Mouse (Mus musculus): ENCODE data around the gene Enpp3.

Gene Enpp3

DNA sequence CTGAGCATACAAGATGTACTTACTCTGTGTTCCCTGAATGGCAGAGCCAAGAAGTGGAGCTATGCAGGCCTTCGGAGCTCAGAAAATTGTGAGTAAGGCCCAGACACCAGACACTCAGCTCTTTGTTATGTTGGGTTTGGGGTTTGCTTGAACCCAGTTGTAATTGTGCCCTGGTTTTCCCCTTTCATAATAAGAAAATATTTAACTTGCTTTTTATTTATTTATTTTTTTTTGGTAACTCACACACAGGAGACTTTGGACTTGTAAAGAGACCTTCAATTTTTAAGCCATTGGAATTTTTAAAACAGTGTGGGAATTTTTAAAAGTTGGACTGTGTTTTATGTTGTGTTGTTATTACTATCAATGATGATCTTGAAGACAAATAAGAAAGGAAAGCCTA is at the start of gene Enpp3:
Gene Enpp3 (minus strand): TSS at position 148 of the 400 bp plus-strand sequence.
- DNase-seq (ENCODE audit: low read depth in 1 of 2, low spot score in 2 of 2), result no peak

- no peak for DNase-seq (ENCODE audit: low read depth in 1 of 2, low spot score in 2 of 2)
Observed at GRCm38 (mm10) chr10:24888343-24888742, 45.7 kb upstream of the Enpp3 start.

DNA sequence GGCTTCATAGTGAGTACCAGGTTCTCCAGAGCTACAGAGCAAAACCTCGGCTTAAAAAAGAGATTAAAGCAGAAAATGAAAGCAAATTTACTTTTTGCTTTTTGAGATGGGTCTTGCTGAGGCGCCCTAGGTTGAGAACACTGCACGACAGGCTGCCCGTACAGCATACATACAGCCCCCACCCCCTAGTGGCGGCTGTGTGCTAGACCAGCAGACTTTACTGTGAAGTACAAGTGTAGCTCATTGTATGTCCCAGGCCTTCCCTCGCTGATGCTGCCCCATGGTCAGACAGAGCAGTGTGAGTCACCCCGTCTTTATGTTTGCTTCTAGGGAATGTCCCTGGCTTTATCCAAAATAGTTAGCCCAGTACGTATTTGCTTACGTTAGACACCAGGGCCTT is 43.4 kb upstream of the Enpp3 start:
- no peak for DNase-seq (ENCODE audit: low read depth in 1 of 2, low spot score in 2 of 2)

- DNase-seq (ENCODE audit: low read depth in 1 of 2, low spot score in 2 of 2), result no peak
Observed at GRCm38 (mm10) chr10:24873624-24874023, 31.0 kb upstream of the Enpp3 start.

- peak; percentile 96 to 97 for DNase-seq (ENCODE audit: low read depth in 1 of 2, low spot score in 2 of 2)
Observed at GRCm38 (mm10) chr10:24869760-24870290, 27.2 kb upstream of the Enpp3 start, which contains the start of gene Med23. TSS of gene Med23 (plus strand) at chr10:24869986.

GRCm38 (mm10) chr10:24864434-24864833 is 21.8 kb upstream of the Enpp3 start:
- no peak for DNase-seq (ENCODE audit: low read depth in 1 of 2, low spot score in 2 of 2)

DNA sequence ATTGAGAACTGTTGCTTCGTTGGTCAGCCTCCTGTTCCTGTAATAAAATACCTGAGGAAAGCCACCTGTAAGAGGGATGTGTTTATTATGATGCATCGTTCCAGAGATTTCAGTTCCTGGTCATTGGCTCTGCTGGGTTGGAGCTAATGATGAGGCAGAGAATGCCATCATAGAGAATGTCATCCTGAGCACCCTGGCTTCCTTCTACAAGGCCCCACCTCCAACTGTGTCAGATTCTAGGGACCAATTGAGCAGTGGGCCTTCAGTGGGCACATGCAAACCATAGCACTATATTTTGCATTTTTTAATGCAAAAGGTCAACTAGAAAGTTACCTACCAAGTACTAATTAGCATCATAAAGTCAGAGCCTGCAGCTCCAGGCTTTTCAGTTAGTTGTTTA is 20.5 kb upstream of the Enpp3 start:
- DNase-seq (ENCODE audit: low read depth in 1 of 2, low spot score in 2 of 2), result no peak

DNA sequence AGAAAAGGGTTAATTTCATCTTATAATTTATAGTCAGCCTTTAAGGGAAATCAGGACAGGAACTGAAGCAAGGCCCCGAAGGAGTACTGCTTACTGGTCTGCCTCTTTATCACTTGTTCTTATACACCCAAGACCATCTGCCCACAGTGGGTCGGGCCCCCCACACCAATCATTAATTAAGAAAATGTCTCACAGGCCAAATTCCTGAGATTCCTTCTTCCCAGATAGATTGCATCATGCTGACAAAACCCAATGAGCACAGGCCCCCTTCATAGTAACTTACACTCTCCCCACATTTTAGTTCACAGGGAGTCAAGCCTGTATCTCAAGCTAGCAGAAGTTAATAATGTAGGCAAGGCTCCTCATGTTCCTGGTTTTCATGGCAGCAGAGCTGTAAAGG is 625 bp downstream of the Enpp3 start:
- DNase-seq (ENCODE audit: low read depth in 1 of 2, low spot score in 2 of 2), result no peak

GRCm38 (mm10) chr10:24840795-24841194 is 1.8 kb downstream of the Enpp3 start:
- DNase-seq (ENCODE audit: low read depth in 1 of 2, low spot score in 2 of 2), result no peak

- no peak for DNase-seq (ENCODE audit: low read depth in 1 of 2, low spot score in 2 of 2)
Observed at GRCm38 (mm10) chr10:24836366-24837038, 6.1 kb downstream of the Enpp3 start.

DNA sequence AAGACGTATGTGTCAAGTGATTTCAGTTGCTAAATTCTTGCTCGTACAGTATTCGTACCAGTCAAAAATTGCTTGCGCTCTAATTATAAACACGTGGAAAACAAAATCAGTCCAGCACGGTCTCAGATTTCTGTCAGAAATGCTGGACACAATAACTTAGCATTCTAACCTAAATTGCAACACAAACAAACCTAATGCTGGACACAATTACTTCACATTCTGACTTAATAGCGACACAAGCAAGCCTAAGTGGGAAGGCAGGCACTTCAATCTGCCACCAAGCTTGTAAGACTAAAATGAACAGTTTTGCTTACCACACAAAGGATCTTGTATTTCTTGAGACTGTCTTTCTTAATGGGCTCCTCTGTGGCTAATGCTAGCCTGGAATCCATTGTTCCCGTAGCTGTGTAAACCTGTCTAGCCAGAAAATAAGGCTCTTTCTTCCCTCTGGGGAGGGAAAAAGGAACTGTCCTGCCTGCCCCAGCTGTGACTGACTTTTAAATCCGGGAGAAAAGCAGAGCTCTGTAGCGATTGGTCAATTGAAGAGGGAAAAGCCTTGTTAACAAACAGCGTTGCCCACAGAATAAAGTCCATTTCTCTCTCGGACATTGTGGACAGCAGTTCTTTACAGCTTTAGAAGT is 6.8 kb downstream of the Enpp3 start:
- DNase-seq (ENCODE audit: low read depth in 1 of 2, low spot score in 2 of 2), result no peak

GRCm38 (mm10) chr10:24834634-24835371 is 7.8 kb downstream of the Enpp3 start:
- no peak for DNase-seq (ENCODE audit: low read depth in 1 of 2, low spot score in 2 of 2)

GRCm38 (mm10) chr10:24832306-24832705 is 10.3 kb downstream of the Enpp3 start:
- DNase-seq (ENCODE audit: low read depth in 1 of 2, low spot score in 2 of 2), result no peak

GRCm38 (mm10) chr10:24831377-24832095 is 11.1 kb downstream of the Enpp3 start:
- no peak for DNase-seq (ENCODE audit: low read depth in 1 of 2, low spot score in 2 of 2)

DNA sequence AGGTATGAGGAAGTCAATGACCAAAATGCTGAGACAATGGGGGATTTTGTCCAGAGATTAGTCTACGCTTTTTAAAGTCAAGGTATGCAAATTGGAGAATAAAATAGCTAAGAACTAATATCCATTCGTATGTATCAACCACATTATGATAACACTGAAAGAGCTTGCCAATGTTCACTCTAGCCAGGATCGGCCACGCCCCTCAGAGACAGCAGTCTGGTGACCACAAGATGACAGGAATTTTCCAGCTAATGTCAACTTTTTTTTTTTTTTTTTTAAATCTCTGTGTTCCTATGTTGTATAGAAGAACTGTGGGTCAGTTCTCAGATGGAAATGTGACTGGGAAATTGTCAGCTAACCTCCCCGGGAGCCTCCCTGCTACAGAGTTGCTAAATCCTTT is 12.2 kb downstream of the Enpp3 start:
- DNase-seq (ENCODE audit: low read depth in 1 of 2, low spot score in 2 of 2), result no peak

GRCm38 (mm10) chr10:24828136-24828535 is 14.5 kb downstream of the Enpp3 start:
- DNase-seq (ENCODE audit: low read depth in 1 of 2, low spot score in 2 of 2), result no peak

DNA sequence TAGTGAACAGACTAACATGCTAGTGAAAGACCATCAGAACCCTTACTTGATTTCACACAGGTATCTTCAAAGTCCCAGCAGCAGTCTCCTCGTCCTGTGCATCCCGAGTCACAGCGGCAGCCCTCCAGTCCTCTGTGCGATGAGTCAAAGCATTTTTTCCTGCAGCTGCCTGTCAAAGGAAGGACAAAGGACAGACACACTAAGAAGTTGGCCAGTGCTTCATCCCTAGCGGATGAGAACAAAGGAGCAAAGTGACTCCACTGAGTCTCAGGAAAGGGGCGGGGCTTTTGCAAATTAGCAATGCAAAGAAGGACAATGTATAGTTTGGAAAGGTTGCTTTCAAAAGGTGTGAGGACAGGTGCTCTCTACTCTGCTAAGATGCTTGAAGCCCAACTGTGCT is 16.5 kb downstream of the Enpp3 start:
- DNase-seq (ENCODE audit: low read depth in 1 of 2, low spot score in 2 of 2), result no peak

GRCm38 (mm10) chr10:24825456-24826081 is 17.1 kb downstream of the Enpp3 start:
- DNase-seq (ENCODE audit: low read depth in 1 of 2, low spot score in 2 of 2), result no peak

DNA sequence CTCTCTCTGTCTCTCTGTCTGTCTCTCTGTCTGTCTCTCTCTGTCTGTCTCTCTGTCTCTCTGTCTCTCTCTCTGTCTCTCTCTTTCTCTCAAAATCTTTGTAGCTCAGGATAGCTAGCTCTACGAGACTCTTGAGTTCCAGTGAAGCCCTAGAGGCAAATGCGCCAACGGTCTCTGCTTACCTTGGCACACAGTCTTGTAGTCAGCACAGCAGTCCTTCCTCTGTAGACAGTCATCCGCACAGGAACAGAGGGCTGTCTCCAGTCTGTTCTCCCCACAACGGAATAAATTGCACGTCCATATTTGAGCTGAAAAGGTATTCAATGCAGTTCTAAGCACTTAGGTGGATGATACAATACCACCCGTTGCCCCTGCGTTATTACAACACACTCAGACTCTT is 18.0 kb downstream of the Enpp3 start:
- no peak for DNase-seq (ENCODE audit: low read depth in 1 of 2, low spot score in 2 of 2)

GRCm38 (mm10) chr10:24823697-24824535 is 18.7 kb downstream of the Enpp3 start:
- no peak for DNase-seq (ENCODE audit: low read depth in 1 of 2, low spot score in 2 of 2)

Data from monocyte, adult 2 months (primary cell).